Mouse (Mus musculus): ENCODE results near the gene Gas2.

Gene Gas2

GRCm38 (mm10) chr7:51967581-51967980 is 105.8 kb downstream of the Gas2 start:
- Histone ChIP-seq H3K36me3 (ENCODE audit: insufficient read depth, low read length) (no peaks in the 10 kb centered on the region), H3K4me1 (replicated peaks; ENCODE audit: low read depth, low read length) (0 out of 2 replicates have a peak, but pooled peaks cover 3% of the 10 kb centered on the region), H3K9me3 (ENCODE audit: low read length) (no peaks in the 10 kb centered on the region), H3K4me3 (replicated peaks; ENCODE audit: low read length) (no peak overlapping the region), H3K27me3 (ENCODE audit: insufficient read depth, low read length) (no peaks in the 10 kb centered on the region)
- no peak for TF ChIP-seq NANOG (IDR thresholded peaks at IDR 0.05; ENCODE audit: borderline replicate concordance, low read length)
- TF ChIP-seq CTCF (conservative IDR thresholded peaks at IDR 0.05; ENCODE audit: low read length), result no peak
- no peak for TF ChIP-seq POU5F1 (IDR thresholded peaks at IDR 0.05; ENCODE audit: borderline replicate concordance, low read length)

GRCm38 (mm10) chr7:51969379-51969778 is 107.6 kb downstream of the Gas2 start:
- Histone ChIP-seq H3K4me3 (replicated peaks; ENCODE audit: low read length) (no peak overlapping the region), H3K36me3 (ENCODE audit: insufficient read depth, low read length) (no peaks in the 10 kb centered on the region), H3K4me1 (replicated peaks; ENCODE audit: low read depth, low read length) (no peaks in the 10 kb centered on the region), H3K9me3 (ENCODE audit: low read length) (no peaks in the 10 kb centered on the region), H3K27me3 (ENCODE audit: insufficient read depth, low read length) (no peaks in the 10 kb centered on the region)
- TF ChIP-seq NANOG (IDR thresholded peaks at IDR 0.05; ENCODE audit: borderline replicate concordance, low read length) (no peak), CTCF (conservative IDR thresholded peaks at IDR 0.05; ENCODE audit: low read length) (no peak), POU5F1 (IDR thresholded peaks at IDR 0.05; ENCODE audit: borderline replicate concordance, low read length) (no peak)

- TF ChIP-seq NANOG (IDR thresholded peaks at IDR 0.05; ENCODE audit: borderline replicate concordance, low read length), result no peak
- TF ChIP-seq POU5F1 (IDR thresholded peaks at IDR 0.05; ENCODE audit: borderline replicate concordance, low read length), result no peak
- TF ChIP-seq CTCF (conservative IDR thresholded peaks at IDR 0.05; ENCODE audit: low read length), result peak; percentile 74
- Histone ChIP-seq H3K4me3 (replicated peaks; ENCODE audit: low read length) (no peak overlapping the region), H3K36me3 (ENCODE audit: insufficient read depth, low read length) (no peaks in the 10 kb centered on the region), H3K4me1 (replicated peaks; ENCODE audit: low read depth, low read length) (no peaks in the 10 kb centered on the region), H3K9me3 (ENCODE audit: low read length) (no peaks in the 10 kb centered on the region), H3K27me3 (ENCODE audit: insufficient read depth, low read length) (no peaks in the 10 kb centered on the region)
Measured at GRCm38 (mm10) chr7:51972252-51972855, 110.5 kb downstream of the Gas2 start.

- Histone ChIP-seq H3K4me3 (replicated peaks; ENCODE audit: low read length) (no peak overlapping the region), H3K4me1 (replicated peaks; ENCODE audit: low read depth, low read length) (no peaks in the 10 kb centered on the region), H3K9me3 (ENCODE audit: low read length) (no peaks in the 10 kb centered on the region), H3K36me3 (ENCODE audit: insufficient read depth, low read length) (no peaks in the 10 kb centered on the region), H3K27me3 (ENCODE audit: insufficient read depth, low read length) (no peaks in the 10 kb centered on the region)
- TF ChIP-seq NANOG (IDR thresholded peaks at IDR 0.05; ENCODE audit: borderline replicate concordance, low read length) (no peak), CTCF (conservative IDR thresholded peaks at IDR 0.05; ENCODE audit: low read length) (no peak), POU5F1 (IDR thresholded peaks at IDR 0.05; ENCODE audit: borderline replicate concordance, low read length) (no peak)
Measured at GRCm38 (mm10) chr7:51973091-51973490, 111.3 kb downstream of the Gas2 start.

- Histone ChIP-seq H3K27me3 (ENCODE audit: insufficient read depth, low read length) (no peaks in the 10 kb centered on the region), H3K36me3 (ENCODE audit: insufficient read depth, low read length) (no peaks in the 10 kb centered on the region), H3K4me3 (replicated peaks; ENCODE audit: low read length) (no peak overlapping the region), H3K9me3 (ENCODE audit: low read length) (no peaks in the 10 kb centered on the region), H3K4me1 (replicated peaks; ENCODE audit: low read depth, low read length) (no peaks in the 10 kb centered on the region)
- TF ChIP-seq CTCF (conservative IDR thresholded peaks at IDR 0.05; ENCODE audit: low read length), result no peak
- no peak for TF ChIP-seq NANOG (IDR thresholded peaks at IDR 0.05; ENCODE audit: borderline replicate concordance, low read length)
- TF ChIP-seq POU5F1 (IDR thresholded peaks at IDR 0.05; ENCODE audit: borderline replicate concordance, low read length), result no peak
Measured at GRCm38 (mm10) chr7:51973526-51973925, 111.7 kb downstream of the Gas2 start.

- no peaks in the 10 kb centered on the region for H3K4me1 ChIP-seq (replicated peaks; ENCODE audit: low read depth, low read length)
- no peaks in the 10 kb centered on the region for H3K27me3 ChIP-seq (ENCODE audit: insufficient read depth, low read length)
- TF ChIP-seq NANOG (IDR thresholded peaks at IDR 0.05; ENCODE audit: borderline replicate concordance, low read length) (no peak), POU5F1 (IDR thresholded peaks at IDR 0.05; ENCODE audit: borderline replicate concordance, low read length) (no peak), CTCF (conservative IDR thresholded peaks at IDR 0.05; ENCODE audit: low read length) (no peak)
- no peaks in the 10 kb centered on the region for H3K36me3 ChIP-seq (ENCODE audit: insufficient read depth, low read length)
- H3K4me3 ChIP-seq (replicated peaks; ENCODE audit: low read length), result no peak overlapping the region
- no peaks in the 10 kb centered on the region for H3K9me3 ChIP-seq (ENCODE audit: low read length)
Measured at GRCm38 (mm10) chr7:51975181-51975580, 113.4 kb downstream of the Gas2 start.

GRCm38 (mm10) chr7:51979271-51979670 is 117.5 kb downstream of the Gas2 start:
- no peak overlapping the region for H3K4me3 ChIP-seq (replicated peaks; ENCODE audit: low read length)
- TF ChIP-seq CTCF (conservative IDR thresholded peaks at IDR 0.05; ENCODE audit: low read length) (no peak), POU5F1 (IDR thresholded peaks at IDR 0.05; ENCODE audit: borderline replicate concordance, low read length) (no peak), NANOG (IDR thresholded peaks at IDR 0.05; ENCODE audit: borderline replicate concordance, low read length) (no peak)
- H3K27me3 ChIP-seq (ENCODE audit: insufficient read depth, low read length), result no peaks in the 10 kb centered on the region
- no peaks in the 10 kb centered on the region for H3K36me3 ChIP-seq (ENCODE audit: insufficient read depth, low read length)
- H3K9me3 ChIP-seq (ENCODE audit: low read length), result no peaks in the 10 kb centered on the region
- no peaks in the 10 kb centered on the region for H3K4me1 ChIP-seq (replicated peaks; ENCODE audit: low read depth, low read length)

- no peak overlapping the region for H3K4me3 ChIP-seq (replicated peaks; ENCODE audit: low read length)
- H3K27me3 ChIP-seq (ENCODE audit: insufficient read depth, low read length), result no peaks in the 10 kb centered on the region
- H3K4me1 ChIP-seq (replicated peaks; ENCODE audit: low read depth, low read length), result no peaks in the 10 kb centered on the region
- H3K9me3 ChIP-seq (ENCODE audit: low read length), result no peaks in the 10 kb centered on the region
- no peaks in the 10 kb centered on the region for H3K36me3 ChIP-seq (ENCODE audit: insufficient read depth, low read length)
- TF ChIP-seq POU5F1 (IDR thresholded peaks at IDR 0.05; ENCODE audit: borderline replicate concordance, low read length) (no peak), NANOG (IDR thresholded peaks at IDR 0.05; ENCODE audit: borderline replicate concordance, low read length) (no peak), CTCF (conservative IDR thresholded peaks at IDR 0.05; ENCODE audit: low read length) (no peak)
Measured at GRCm38 (mm10) chr7:51982303-51982702, 120.5 kb downstream of the Gas2 start.

- TF ChIP-seq NANOG (IDR thresholded peaks at IDR 0.05; ENCODE audit: borderline replicate concordance, low read length) (no peak), CTCF (conservative IDR thresholded peaks at IDR 0.05; ENCODE audit: low read length) (no peak)
- Histone ChIP-seq H3K4me3 (replicated peaks; ENCODE audit: low read length) (no peak overlapping the region), H3K36me3 (ENCODE audit: insufficient read depth, low read length) (no peaks in the 10 kb centered on the region), H3K27me3 (ENCODE audit: insufficient read depth, low read length) (no peaks in the 10 kb centered on the region), H3K9me3 (ENCODE audit: low read length) (no peaks in the 10 kb centered on the region), H3K4me1 (replicated peaks; ENCODE audit: low read depth, low read length) (no peaks in the 10 kb centered on the region)
Measured at GRCm38 (mm10) chr7:51985763-51986162, 123.9 kb downstream of the Gas2 start.

Measured in E14TG2a.4 (cell line).